In genomic region chr8:110619919-110620318, GRCm38 (mm10) we compare ENCODE assay signal across 8 mouse cellular contexts. TPM values are rescaled to one million over a fixed set of nuclear protein-coding genes. Genes with fewer than 3 reads are reported as not detected.
DNase-seq lines count a peak whose midpoint lies in the region; ATAC-seq and TF ChIP-seq lines count a peak whose summit lies in the region.

No protein-coding gene starts in this region.

- DNase-seq in heart, adult 2 months: no peak
- DNase-seq in heart, adult 11 months: no peak
- peak; percentile 20 to 22 for DNase-seq in B cell, adult 2 months
- no peak for DNase-seq in embryo, embryonic 9.5 days (ENCODE audit: extremely low spot score)
- no peak for DNase-seq in right cerebral cortex, postnatal 25 days
- no peak for DNase-seq in spleen, adult 18-20 months

- peaks cover 5% of the 10 kb centered on the region for H3K79me2 ChIP-seq in heart, adult 2 months (replicated peaks; ENCODE audit: control insufficient read depth, insufficient read depth, low read length)

- H3K4me3 ChIP-seq in heart, adult 2 months: no peak overlapping the region
- H3K4me3 ChIP-seq in embryonic fibroblast, embryonic 13.5 days (ENCODE audit: insufficient read depth, low read length): peak overlapping the region; percentile 82
- H3K4me3 ChIP-seq in liver, embryonic 12.5 days: peak overlapping the region; percentile 95

- H3K27me3 ChIP-seq in heart, adult 2 months (ENCODE audit: control insufficient read depth, insufficient read depth, low read length): no peaks in the 10 kb centered on the region
- peaks cover 17% of the 10 kb centered on the region; the same call in 1 of the 2 replicates for H3K27me3 ChIP-seq in liver, embryonic 12.5 days (replicated peaks)

- TF ChIP-seq POLR2A in heart, adult 2 months (IDR thresholded peaks at IDR 0.05; ENCODE audit: insufficient read depth, low read depth, low read length): no peak
- TF ChIP-seq POLR2A in embryonic fibroblast, embryonic 13.5 days (IDR thresholded peaks at IDR 0.05; ENCODE audit: low read depth, low read length): no peak

- intact Hi-C loops in heart, adult 2 months (cut with DNase I): loop anchor here (5.0 kb wide), 1 partner anchor 403 kb away; the partner anchor contains the start of gene Cmtr2

- peak; percentile 34 for TF ChIP-seq CTCF in heart, adult 2 months (IDR thresholded peaks at IDR 0.05)
- TF ChIP-seq CTCF in embryonic fibroblast, embryonic 13.5 days (IDR thresholded peaks at IDR 0.05; ENCODE audit: borderline replicate concordance, insufficient read depth, low read length): no peak

- H3K9me3 ChIP-seq in liver, embryonic 12.5 days (replicated peaks): no peaks in the 10 kb centered on the region

- H3K4me1 ChIP-seq in heart, adult 2 months (ENCODE audit: control insufficient read depth, insufficient read depth, low read length): peaks cover 3% of the 10 kb centered on the region; the same call in 1 of the 2 replicates
- H3K4me1 ChIP-seq in embryonic fibroblast, embryonic 13.5 days (ENCODE audit: control insufficient read depth, insufficient read depth, low read length): peaks cover 10% of the 10 kb centered on the region
- H3K4me1 ChIP-seq in liver, embryonic 12.5 days: peaks cover 39% of the 10 kb centered on the region

- no peak overlapping the region for H3K27ac ChIP-seq in heart, adult 2 months
- H3K27ac ChIP-seq in embryonic fibroblast, embryonic 13.5 days (ENCODE audit: insufficient read depth, low read length): no peak overlapping the region
- H3K27ac ChIP-seq in liver, embryonic 12.5 days: no peak overlapping the region

- H3K9ac ChIP-seq in heart, adult 2 months (ENCODE audit: low read depth, low read length): no peak overlapping the region
- peak overlapping the region; percentile 84; the same call in 1 of the 2 replicates for H3K9ac ChIP-seq in liver, embryonic 12.5 days

- ATAC-seq in liver, embryonic 12.5 days: no peak

- peak overlapping the region; percentile 92 for H3K4me2 ChIP-seq in liver, embryonic 12.5 days

- no peaks in the 10 kb centered on the region for H3K36me3 ChIP-seq in heart, adult 2 months (ENCODE audit: control insufficient read depth, insufficient read depth, low read length)
- peaks cover 4% of the 10 kb centered on the region for H3K36me3 ChIP-seq in liver, embryonic 12.5 days

- WGBS in heart, adult 2 months: 83% methylated on average over 5 of the region's 5 CpGs
- 83% methylated on average over 5 of the region's 5 CpGs for WGBS in liver, embryonic 12.5 days (ENCODE audit: insufficient replicate concordance)

- TF ChIP-seq EP300 in heart, adult 2 months (IDR thresholded peaks at IDR 0.05; ENCODE audit: insufficient read depth, low read depth, low read length): no peak

RNA-seq across cellular contexts. Expression of gene Vac14, which starts 1.5 kb away (rescaled TPM):
- total RNA-seq in heart, adult 2 months (2021): 10 to 100 TPM; 15.7 to 15.8 TPM
- 24.9 and 27.0 TPM in 2 replicates for polyA plus RNA-seq in heart, adult 2 months (2012; rRNA removed)
- 21.1 and 22.0 TPM in 2 replicates for polyA plus RNA-seq in embryonic fibroblast, embryonic 13.5 days (2011; ENCODE audit: insufficient read length, low read depth, missing spikeins)
- polyA plus RNA-seq in liver, embryonic 12.5 days (2016; fragmentation: Nextera tagmentation; extraction: Ambion mirVana): 28.3 and 30.5 TPM in 2 replicates

Comparison
In these comparisons a context has a peak if more than half of its experiments do, and no peak if none do; other contexts are left out.
1. DNase-seq: peak in B cell, adult 2 months (2 of 2); none in heart, adult 2 months (0 of 2), heart, adult 11 months (single experiment), embryo, embryonic 9.5 days (single experiment), right cerebral cortex, postnatal 25 days (single experiment) and spleen, adult 18-20 months (0 of 2).